Comparison of ENCODE assay signal across 26 mouse cellular contexts in the genomic region with DNA sequence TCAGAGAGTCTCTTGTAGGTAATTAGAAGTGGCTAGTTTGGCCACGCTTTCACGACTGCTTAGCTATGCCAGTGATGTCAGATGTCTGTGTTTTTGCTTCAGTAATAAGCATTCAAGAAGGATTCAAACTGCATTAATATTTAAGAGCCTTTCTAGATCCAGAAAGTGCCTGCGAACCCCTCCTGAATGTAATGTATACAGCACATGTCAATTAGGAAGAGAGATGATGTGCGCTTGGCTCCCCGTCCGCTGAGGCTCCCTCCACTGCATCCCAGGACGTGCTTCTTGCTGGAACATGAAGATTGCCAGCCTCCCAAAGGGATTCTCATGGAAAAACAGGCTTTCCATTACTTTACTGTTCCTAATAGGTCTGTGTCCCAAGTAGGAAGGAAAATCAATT.
DNase-seq lines count a peak whose midpoint lies in the region; ATAC-seq and TF ChIP-seq lines count a peak whose summit lies in the region.
"Had no signal": no experiment of that assay in that cellular context is flagged by ENCODE, and none has a peak within 500 bp of the region (broad histone marks: within the 10 kb centered on the region; RNA-seq: fewer than 3 reads in every experiment).

No protein-coding gene starts in this region.

- WGBS in forebrain, embryonic 14.5 days: 22% methylated on average over 7 of the region's 7 CpGs
- WGBS in forebrain, embryonic 11.5 days: 81% methylated on average over 7 of the region's 7 CpGs
- 60% methylated on average over 7 of the region's 7 CpGs for WGBS in midbrain, embryonic 12.5 days
- WGBS in midbrain, embryonic 10.5 days: 86% methylated on average over 7 of the region's 7 CpGs
- 33% methylated on average over 7 of the region's 7 CpGs for WGBS in hindbrain, embryonic 14.5 days

- no peaks in the 10 kb centered on the region for H3K27me3 ChIP-seq in forebrain, embryonic 14.5 days (replicated peaks; ENCODE audit: control insufficient read depth, insufficient read depth, low read length)
- no peaks in the 10 kb centered on the region for H3K27me3 ChIP-seq in forebrain, embryonic 11.5 days (ENCODE audit: control insufficient read depth, insufficient read depth, low read length)
- H3K27me3 ChIP-seq in midbrain, embryonic 12.5 days: no peaks in the 10 kb centered on the region
- H3K27me3 ChIP-seq in midbrain, embryonic 10.5 days (ENCODE audit: low read depth, poor library complexity, severe bottlenecking): no peaks in the 10 kb centered on the region
- no peaks in the 10 kb centered on the region for H3K27me3 ChIP-seq in hindbrain, embryonic 14.5 days (ENCODE audit: control insufficient read depth, insufficient read depth, low read length)
- H3K27me3 ChIP-seq: hindbrain, embryonic 15.5 days; intestine, embryonic 15.5 days; liver, embryonic 13.5 days had no signal

- peaks cover 23% of the 10 kb centered on the region for H3K4me1 ChIP-seq in forebrain, embryonic 14.5 days (ENCODE audit: control insufficient read depth, insufficient read depth, low read length)
- H3K4me1 ChIP-seq in forebrain, embryonic 11.5 days (replicated peaks; ENCODE audit: control insufficient read depth, insufficient read depth, low read length): no peaks in the 10 kb centered on the region
- peaks cover 15% of the 10 kb centered on the region for H3K4me1 ChIP-seq in midbrain, embryonic 12.5 days
- H3K4me1 ChIP-seq in midbrain, embryonic 10.5 days: peaks cover 11% of the 10 kb centered on the region
- H3K4me1 ChIP-seq in hindbrain, embryonic 14.5 days (replicated peaks; ENCODE audit: control insufficient read depth, insufficient read depth, low read length): peaks cover 41% of the 10 kb centered on the region
- H3K4me1 ChIP-seq: intestine, embryonic 15.5 days; liver, embryonic 13.5 days had no signal

- no peak for TF ChIP-seq POLR2A in brain, embryonic 14.5 days (IDR thresholded peaks at IDR 0.05; ENCODE audit: borderline replicate concordance, extremely low read depth, insufficient read depth, insufficient read length, poor library complexity, severe bottlenecking)

- peak; percentile 53 for DNase-seq in forebrain, embryonic 14.5 days (ENCODE audit: low spot score)
- DNase-seq in forebrain, embryonic 11.5 days (ENCODE audit: low spot score): no peak
- no peak for DNase-seq in midbrain, embryonic 10.5 days (ENCODE audit: low spot score)
- peak; percentile 80 for DNase-seq in brain, embryonic 14.5 days (ENCODE audit: low read depth)
- no peak for DNase-seq in hindbrain, embryonic 14.5 days (ENCODE audit: low spot score)
- DNase-seq in left cerebral cortex, postnatal 10 days (ENCODE audit: extremely low spot score in 1 of 2, low spot score in 2 of 2): no peak
- DNase-seq: adrenal gland, adult 2 months; adrenal gland, postnatal 36 days; cerebellum, adult 2 months; cerebellum, postnatal 14 days; heart, postnatal 14 days; kidney, adult 2 months; kidney, postnatal 36 days; left cerebral cortex, postnatal 4 days; liver, embryonic 13.5 days; lung, adult 2 months; lung, postnatal 14 days; thymus, adult 2 months; thymus, postnatal 36 days had no signal

- no peak overlapping the region for H3K4me2 ChIP-seq in forebrain, embryonic 14.5 days (ENCODE audit: low read length)
- no peak overlapping the region for H3K4me2 ChIP-seq in forebrain, embryonic 11.5 days (ENCODE audit: low read depth, low read length, severe bottlenecking)
- H3K4me2 ChIP-seq in midbrain, embryonic 12.5 days (replicated peaks): no peak overlapping the region
- no peak overlapping the region for H3K4me2 ChIP-seq in hindbrain, embryonic 14.5 days (replicated peaks)
- H3K4me2 ChIP-seq: hindbrain, embryonic 15.5 days; intestine, embryonic 15.5 days; liver, embryonic 13.5 days had no signal

- peak; percentile 49; the same call in 1 of the 2 replicates for ATAC-seq in forebrain, embryonic 14.5 days
- ATAC-seq in forebrain, embryonic 11.5 days (replicated peaks; ENCODE audit: low FRiP score): no peak
- no peak for ATAC-seq in midbrain, embryonic 12.5 days (ENCODE audit: low FRiP score, low read depth)
- ATAC-seq in hindbrain, embryonic 14.5 days (ENCODE audit: low FRiP score): no peak
- ATAC-seq: activated CD4-positive, CD25-positive, alpha-beta regulatory T cell, adult 4 months; intestine, embryonic 15.5 days had no signal

- no peaks in the 10 kb centered on the region for H3K36me3 ChIP-seq in forebrain, embryonic 14.5 days (ENCODE audit: control insufficient read depth, insufficient read depth, low read length)
- no peaks in the 10 kb centered on the region for H3K36me3 ChIP-seq in forebrain, embryonic 11.5 days (ENCODE audit: control insufficient read depth, insufficient read depth, low read length)
- H3K36me3 ChIP-seq in midbrain, embryonic 12.5 days: no peaks in the 10 kb centered on the region
- no peaks in the 10 kb centered on the region for H3K36me3 ChIP-seq in midbrain, embryonic 10.5 days
- no peaks in the 10 kb centered on the region for H3K36me3 ChIP-seq in hindbrain, embryonic 14.5 days (replicated peaks; ENCODE audit: control insufficient read depth, insufficient read depth)
- H3K36me3 ChIP-seq: hindbrain, embryonic 15.5 days; intestine, embryonic 15.5 days; liver, embryonic 13.5 days had no signal

- TF ChIP-seq CTCF in brain, embryonic 14.5 days (IDR thresholded peaks at IDR 0.05; ENCODE audit: borderline replicate concordance, extremely low read depth, insufficient read depth, insufficient read length): no peak

- H3K4me3 ChIP-seq in forebrain, embryonic 14.5 days (ENCODE audit: low read depth, low read length): no peak overlapping the region
- H3K4me3 ChIP-seq in forebrain, embryonic 11.5 days (ENCODE audit: low read depth, low read length): no peak overlapping the region
- no peak overlapping the region for H3K4me3 ChIP-seq in midbrain, embryonic 12.5 days
- H3K4me3 ChIP-seq in midbrain, embryonic 10.5 days: no peak overlapping the region
- no peak overlapping the region for H3K4me3 ChIP-seq in hindbrain, embryonic 14.5 days (replicated peaks; ENCODE audit: low read length)
- H3K4me3 ChIP-seq: hindbrain, embryonic 15.5 days; intestine, embryonic 15.5 days; layer of hippocampus, adult 2 months; left cerebral cortex, adult 2 months; liver, embryonic 13.5 days; myocyte had no signal

- no peak overlapping the region for H3K9ac ChIP-seq in forebrain, embryonic 14.5 days (ENCODE audit: low read length)
- H3K9ac ChIP-seq in forebrain, embryonic 11.5 days (ENCODE audit: low read length): no peak overlapping the region
- no peak overlapping the region for H3K9ac ChIP-seq in midbrain, embryonic 12.5 days (replicated peaks)
- H3K9ac ChIP-seq in hindbrain, embryonic 14.5 days: no peak overlapping the region
- H3K9ac ChIP-seq: hindbrain, embryonic 15.5 days; intestine, embryonic 15.5 days; liver, embryonic 13.5 days had no signal

- H3K9me3 ChIP-seq in forebrain, embryonic 14.5 days (replicated peaks; ENCODE audit: control insufficient read depth, low read length): no peaks in the 10 kb centered on the region
- H3K9me3 ChIP-seq in forebrain, embryonic 11.5 days (ENCODE audit: control insufficient read depth, low read length): no peaks in the 10 kb centered on the region
- no peaks in the 10 kb centered on the region for H3K9me3 ChIP-seq in midbrain, embryonic 12.5 days
- no peaks in the 10 kb centered on the region for H3K9me3 ChIP-seq in midbrain, embryonic 10.5 days (replicated peaks)
- H3K9me3 ChIP-seq in hindbrain, embryonic 14.5 days (ENCODE audit: control insufficient read depth, low read length): no peaks in the 10 kb centered on the region
- H3K9me3 ChIP-seq: hindbrain, embryonic 15.5 days; intestine, embryonic 15.5 days; liver, embryonic 13.5 days had no signal

- H3K27ac ChIP-seq in forebrain, embryonic 14.5 days (ENCODE audit: low read depth, low read length): peak overlapping the region; percentile 44; the same call in 1 of the 2 replicates
- H3K27ac ChIP-seq in forebrain, embryonic 11.5 days (ENCODE audit: low read depth, low read length): no peak overlapping the region
- H3K27ac ChIP-seq in midbrain, embryonic 12.5 days (replicated peaks): peak overlapping the region; percentile 49; the same call in 1 of the 2 replicates
- no peak overlapping the region for H3K27ac ChIP-seq in midbrain, embryonic 10.5 days (replicated peaks)
- peak overlapping the region; percentile 15; the same call in 1 of the 2 replicates for H3K27ac ChIP-seq in hindbrain, embryonic 14.5 days
- H3K27ac ChIP-seq: hindbrain, embryonic 15.5 days; intestine, embryonic 15.5 days; layer of hippocampus, adult 2 months; left cerebral cortex, adult 2 months; liver, embryonic 13.5 days had no signal

- intact Hi-C loops in left cerebral cortex, postnatal 10 days (cut with DNase I): no loop called here

Comparison
In these comparisons a context has a peak if more than half of its experiments do, and no peak if none do; other contexts are left out.
1. DNase-seq: peak in forebrain, embryonic 14.5 days (single experiment) and brain, embryonic 14.5 days (single experiment); none in forebrain, embryonic 11.5 days (single experiment), midbrain, embryonic 10.5 days (single experiment), hindbrain, embryonic 14.5 days (single experiment) and left cerebral cortex, postnatal 10 days (0 of 2).
2. H3K27ac ChIP-seq: peak in forebrain, embryonic 14.5 days (single experiment), midbrain, embryonic 12.5 days (single experiment) and hindbrain, embryonic 14.5 days (single experiment); none in forebrain, embryonic 11.5 days (single experiment) and midbrain, embryonic 10.5 days (single experiment).